Mouse (Mus musculus): Measurements from ENCODE around the gene Slit3. TPM values are rescaled to one million over a fixed set of nuclear protein-coding genes. Genes with fewer than 3 reads are reported as not detected.

Gene Slit3
- 22.3 and 23.7 TPM in 2 replicates for total RNA-seq (2014; rRNA removed; ENCODE audit: low replicate concordance)
- 6.7 and 8.8 TPM in 2 replicates for polyA plus RNA-seq (2015; fragmentation: Nextera tagmentation; extraction: Ambion mirVana)

DNA sequence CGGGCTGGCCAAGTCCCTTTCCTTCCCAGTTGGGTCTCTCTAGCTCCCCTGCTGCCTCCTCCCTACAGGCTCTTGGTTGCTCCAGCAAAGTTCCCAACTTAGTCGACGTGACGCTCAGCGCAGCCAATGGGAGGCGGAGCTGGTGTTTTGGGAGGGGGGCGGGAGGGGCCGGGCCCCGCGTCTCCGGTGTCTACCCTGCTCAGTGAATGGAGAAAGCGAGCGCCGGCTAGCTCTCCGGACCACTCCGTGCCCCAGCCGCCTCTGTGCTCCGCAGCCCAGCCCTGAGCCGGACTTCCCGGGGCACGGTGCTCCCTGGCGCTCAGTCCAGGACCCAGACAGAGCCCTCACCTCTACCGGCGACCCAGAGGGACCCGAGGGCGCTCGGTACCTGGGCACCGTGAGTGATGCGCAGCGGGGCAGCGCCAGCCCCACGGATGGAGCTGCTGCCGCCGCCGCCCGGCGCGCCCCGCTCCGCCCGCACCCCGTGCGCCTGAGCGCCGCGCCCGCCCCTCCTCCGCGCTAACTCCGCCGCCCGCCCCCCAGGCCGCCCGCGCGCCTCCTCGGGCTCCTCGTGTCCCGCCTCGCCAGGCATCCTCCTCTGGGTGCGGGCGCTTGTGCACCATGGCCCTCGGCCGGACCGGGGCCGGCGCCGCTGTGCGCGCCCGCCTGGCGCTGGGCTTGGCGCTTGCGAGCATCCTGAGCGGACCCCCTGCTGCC, at the start of gene Slit3:
Gene Slit3 (plus strand): TSS at position 331 of the 717 bp plus-strand sequence.
- Histone ChIP-seq H3K9ac (replicated peaks; ENCODE audit: low read depth, low read length) (peak within 1 kb of the TSS; percentile 46), H3K4me1 (ENCODE audit: control insufficient read depth, insufficient read depth) (no peaks in the 10 kb centered on the region), H3K36me3 (replicated peaks; ENCODE audit: control insufficient read depth, insufficient read depth, low read length) (no peaks in the 10 kb centered on the region), H3K27me3 (ENCODE audit: control insufficient read depth, insufficient read depth, low read length) (peaks cover 38% of the 10 kb centered on the region), H3K4me2 (ENCODE audit: low read depth, low read length) (peak within 1 kb of the TSS; percentile 94), H3K4me3 (ENCODE audit: low read depth, low read length) (peak within 1 kb of the TSS; percentile 69), H3K9me3 (replicated peaks; ENCODE audit: control insufficient read depth, low read length) (no peaks in the 10 kb centered on the region), H3K27ac (ENCODE audit: low read depth) (peak within 1 kb of the TSS; percentile 38; the same call in 1 of the 2 replicates)
- TF ChIP-seq EP300 (IDR thresholded peaks at IDR 0.05; ENCODE audit: low read depth), result no peak
- peak; percentile 12; the same call in 1 of the 2 replicates for TF ChIP-seq CTCF (IDR thresholded peaks at IDR 0.05; ENCODE audit: low read depth)
- WGBS, result 1% methylated on average over 57 of the region's 75 CpGs
- peak; percentile 67 for ATAC-seq (ENCODE audit: insufficient read depth, low read depth)
- DNase-seq (ENCODE audit: low spot score), result peak; percentile 54

DNA sequence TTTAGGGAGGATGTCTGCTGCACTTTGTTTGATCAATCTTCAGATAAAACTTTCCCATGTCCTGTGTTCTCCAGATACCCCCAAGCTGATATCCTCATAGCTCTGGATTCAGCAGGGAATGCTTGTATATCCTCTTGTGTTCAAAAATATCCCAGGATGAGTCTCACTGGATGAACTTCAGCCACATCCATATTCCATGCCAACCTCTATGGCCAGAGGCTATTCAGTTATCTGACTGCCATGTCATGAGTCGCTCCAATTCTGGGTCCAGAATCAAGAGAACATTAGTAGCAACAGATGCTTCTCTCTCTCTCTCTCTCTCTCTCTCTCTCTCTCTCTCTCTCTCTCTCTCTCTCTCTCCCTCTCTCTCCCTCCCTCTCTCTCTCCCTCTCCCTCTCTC, 49.6 kb upstream of the Slit3 start:
- WGBS, result 82% methylated on average over 1 of the region's 1 CpGs

DNA sequence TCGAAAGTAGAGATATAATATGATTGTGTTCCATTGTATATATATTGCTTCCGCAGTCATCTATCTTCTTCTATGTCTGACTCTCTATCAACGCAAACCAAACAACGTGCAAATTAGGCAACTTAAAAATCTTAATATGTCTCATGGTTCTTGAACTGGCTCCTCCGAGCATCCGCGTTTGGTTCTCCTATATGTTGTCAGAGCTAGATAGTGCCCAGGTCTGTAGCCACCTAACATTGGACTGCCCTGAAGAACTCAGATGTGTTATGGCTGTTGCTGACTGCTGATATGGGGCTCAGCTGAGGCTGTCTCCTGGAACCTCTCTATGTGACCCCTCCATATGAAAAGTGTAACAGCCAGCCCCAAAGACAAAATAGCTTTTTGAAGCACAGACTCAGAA, 45.6 kb upstream of the Slit3 start:
- no peak overlapping the region for H3K9ac ChIP-seq (replicated peaks; ENCODE audit: low read depth, low read length)
- no peak for ATAC-seq (ENCODE audit: insufficient read depth, low read depth)
- no peak for DNase-seq (ENCODE audit: low spot score)
- H3K4me1 ChIP-seq (ENCODE audit: control insufficient read depth, insufficient read depth), result no peaks in the 10 kb centered on the region
- H3K4me2 ChIP-seq (ENCODE audit: low read depth, low read length), result no peak overlapping the region
- H3K4me3 ChIP-seq (ENCODE audit: low read depth, low read length), result no peak overlapping the region
- H3K27me3 ChIP-seq (ENCODE audit: control insufficient read depth, insufficient read depth, low read length), result no peaks in the 10 kb centered on the region
- WGBS, result 92% methylated on average over 7 of the region's 7 CpGs
- H3K36me3 ChIP-seq (replicated peaks; ENCODE audit: control insufficient read depth, insufficient read depth, low read length), result no peaks in the 10 kb centered on the region
- H3K27ac ChIP-seq (ENCODE audit: low read depth), result no peak overlapping the region
- no peak for TF ChIP-seq CTCF (IDR thresholded peaks at IDR 0.05; ENCODE audit: low read depth)
- TF ChIP-seq EP300 (IDR thresholded peaks at IDR 0.05; ENCODE audit: low read depth), result no peak
- no peaks in the 10 kb centered on the region for H3K9me3 ChIP-seq (replicated peaks; ENCODE audit: control insufficient read depth, low read length)

More for the DNA sequence above, 49.6 kb upstream of the Slit3 start:
- Histone ChIP-seq H3K36me3 (replicated peaks; ENCODE audit: control insufficient read depth, insufficient read depth, low read length) (no peaks in the 10 kb centered on the region), H3K9me3 (replicated peaks; ENCODE audit: control insufficient read depth, low read length) (no peaks in the 10 kb centered on the region), H3K4me1 (ENCODE audit: control insufficient read depth, insufficient read depth) (no peaks in the 10 kb centered on the region), H3K4me3 (ENCODE audit: low read depth, low read length) (no peak overlapping the region), H3K9ac (replicated peaks; ENCODE audit: low read depth, low read length) (no peak overlapping the region), H3K27ac (ENCODE audit: low read depth) (no peak overlapping the region), H3K27me3 (ENCODE audit: control insufficient read depth, insufficient read depth, low read length) (no peaks in the 10 kb centered on the region), H3K4me2 (ENCODE audit: low read depth, low read length) (no peak overlapping the region)
- no peak for DNase-seq (ENCODE audit: low spot score)
- no peak for ATAC-seq (ENCODE audit: insufficient read depth, low read depth)
- TF ChIP-seq CTCF (IDR thresholded peaks at IDR 0.05; ENCODE audit: low read depth) (no peak), EP300 (IDR thresholded peaks at IDR 0.05; ENCODE audit: low read depth) (no peak)

DNA sequence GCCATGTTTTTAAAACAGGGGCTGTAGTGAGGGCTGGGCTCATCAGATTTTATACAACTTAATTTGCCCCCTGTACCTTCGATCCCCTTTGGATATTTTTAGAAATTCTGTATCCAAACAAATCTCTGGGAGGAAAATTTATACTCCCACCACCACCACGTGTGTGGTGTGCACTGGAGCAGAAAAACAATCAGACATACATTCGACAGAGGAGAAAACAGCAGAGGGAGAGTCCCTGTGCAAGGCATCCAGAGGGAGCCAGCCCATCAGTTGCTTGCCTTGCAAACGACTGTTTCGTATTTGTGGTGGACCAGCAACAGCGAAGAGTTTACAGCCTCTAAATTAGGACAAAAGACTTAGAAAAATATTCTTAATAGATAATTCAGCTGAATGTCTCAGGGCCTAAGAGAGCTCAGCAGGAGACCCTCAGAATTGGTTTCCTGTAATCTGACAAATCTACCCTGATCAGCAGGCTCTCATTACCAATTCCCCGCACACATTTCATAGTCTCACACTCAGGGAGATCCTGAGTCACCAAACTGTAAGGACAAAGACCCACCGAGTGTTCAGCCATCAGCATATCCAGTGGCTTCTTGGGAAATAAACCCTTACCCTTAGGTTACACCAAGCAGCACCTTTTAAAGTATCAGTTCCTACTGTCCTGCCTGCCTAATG, 40.4 kb upstream of the Slit3 start:
- H3K9me3 ChIP-seq (replicated peaks; ENCODE audit: control insufficient read depth, low read length), result no peaks in the 10 kb centered on the region
- no peak overlapping the region for H3K4me3 ChIP-seq (ENCODE audit: low read depth, low read length)
- ATAC-seq (ENCODE audit: insufficient read depth, low read depth) (no peak), DNase-seq (ENCODE audit: low spot score) (no peak)
- no peak for TF ChIP-seq EP300 (IDR thresholded peaks at IDR 0.05; ENCODE audit: low read depth)
- no peak for TF ChIP-seq CTCF (IDR thresholded peaks at IDR 0.05; ENCODE audit: low read depth)
- no peak overlapping the region for H3K9ac ChIP-seq (replicated peaks; ENCODE audit: low read depth, low read length)
- no peaks in the 10 kb centered on the region for H3K4me1 ChIP-seq (ENCODE audit: control insufficient read depth, insufficient read depth)
- H3K27me3 ChIP-seq (ENCODE audit: control insufficient read depth, insufficient read depth, low read length), result no peaks in the 10 kb centered on the region
- no peak overlapping the region for H3K27ac ChIP-seq (ENCODE audit: low read depth)
- no peak overlapping the region for H3K4me2 ChIP-seq (ENCODE audit: low read depth, low read length)
- H3K36me3 ChIP-seq (replicated peaks; ENCODE audit: control insufficient read depth, insufficient read depth, low read length), result no peaks in the 10 kb centered on the region
- WGBS, result 64% methylated on average over 8 of the region's 8 CpGs

DNA sequence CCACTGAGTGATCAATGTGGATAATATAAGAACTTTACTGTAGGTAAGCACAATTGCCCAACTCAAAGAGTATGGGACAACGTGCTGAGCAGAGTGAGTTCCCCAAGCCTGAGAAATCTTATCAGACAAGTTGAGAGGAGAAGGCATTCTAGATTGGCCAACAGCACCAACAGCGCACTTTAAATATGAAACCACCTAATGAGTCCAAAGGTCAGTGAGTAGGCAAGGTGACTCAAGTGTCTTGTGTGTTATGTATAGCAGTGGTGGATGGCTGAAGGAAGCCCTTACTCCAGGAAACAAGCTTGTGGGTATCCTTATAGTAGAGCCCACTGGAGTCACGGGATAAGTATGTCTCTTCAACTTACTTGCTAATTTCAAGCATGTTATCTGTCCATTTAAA, 38.7 kb upstream of the Slit3 start:
- WGBS, result 61% methylated on average over 3 of the region's 3 CpGs
- DNase-seq (ENCODE audit: low spot score) (no peak), ATAC-seq (ENCODE audit: insufficient read depth, low read depth) (no peak)
- Histone ChIP-seq H3K4me2 (ENCODE audit: low read depth, low read length) (no peak overlapping the region), H3K4me3 (ENCODE audit: low read depth, low read length) (no peak overlapping the region), H3K27me3 (ENCODE audit: control insufficient read depth, insufficient read depth, low read length) (no peaks in the 10 kb centered on the region), H3K36me3 (replicated peaks; ENCODE audit: control insufficient read depth, insufficient read depth, low read length) (no peaks in the 10 kb centered on the region), H3K9me3 (replicated peaks; ENCODE audit: control insufficient read depth, low read length) (no peaks in the 10 kb centered on the region), H3K9ac (replicated peaks; ENCODE audit: low read depth, low read length) (no peak overlapping the region), H3K27ac (ENCODE audit: low read depth) (no peak overlapping the region), H3K4me1 (ENCODE audit: control insufficient read depth, insufficient read depth) (no peaks in the 10 kb centered on the region)
- TF ChIP-seq CTCF (IDR thresholded peaks at IDR 0.05; ENCODE audit: low read depth), result no peak
- TF ChIP-seq EP300 (IDR thresholded peaks at IDR 0.05; ENCODE audit: low read depth), result no peak
